Mouse (Mus musculus): ENCODE measurements around the gene Ankrd50. TPM values are rescaled to one million over a fixed set of nuclear protein-coding genes. Genes with fewer than 3 reads are reported as not detected.

Ankrd50 gene
- polyA plus RNA-seq, 1 experiment from 2014 or later: 14.1 TPM

GRCm38 (mm10) chr3:38461742-38462141, 22.9 kb downstream of the Ankrd50 start:
- Histone ChIP-seq H3K27ac (ENCODE audit: low read length) (no peak overlapping the region), H3K4me2 (replicated peaks; ENCODE audit: low read depth, low read length) (no peak overlapping the region), H3K9me3 (ENCODE audit: low read length) (no peaks in the 10 kb centered on the region), H3K4me3 (ENCODE audit: low read depth, low read length) (no peak overlapping the region), H3K27me3 (replicated peaks; ENCODE audit: insufficient read depth, low read length) (no peaks in the 10 kb centered on the region), H3K9ac (replicated peaks; ENCODE audit: low read depth) (no peak overlapping the region), H3K36me3 (ENCODE audit: insufficient read depth, low read length) (peaks cover 29% of the 10 kb centered on the region; the same call in 1 of the 2 replicates), H3K4me1 (ENCODE audit: insufficient read depth, low read depth, low read length) (no peaks in the 10 kb centered on the region)
- no peak for TF ChIP-seq EP300 (IDR thresholded peaks at IDR 0.05)
- DNase-seq (ENCODE audit: low spot score) (no peak), ATAC-seq (no peak)
- 66% methylated on average over 2 of the region's 2 CpGs for WGBS

DNA sequence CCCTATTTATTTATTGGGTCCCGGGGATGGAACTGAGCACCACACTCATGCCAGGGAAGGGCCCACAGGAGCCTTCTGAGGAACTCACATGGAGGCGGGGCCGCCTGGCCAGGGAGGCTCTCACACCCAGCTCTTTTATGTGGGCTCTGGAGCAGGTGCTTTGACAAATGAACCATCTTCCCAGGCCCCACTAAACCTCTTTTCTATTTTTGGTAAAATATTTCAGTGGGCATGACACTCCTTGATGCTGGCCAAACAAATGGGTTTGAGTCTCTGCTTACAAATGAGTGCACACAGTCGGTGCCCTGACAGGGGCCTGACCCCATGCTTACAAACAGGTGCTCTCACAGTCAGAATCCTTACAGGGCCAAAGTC, 24.4 kb downstream of the Ankrd50 start:
- Histone ChIP-seq H3K27ac (ENCODE audit: low read length) (no peak overlapping the region), H3K9me3 (ENCODE audit: low read length) (no peaks in the 10 kb centered on the region), H3K4me3 (ENCODE audit: low read depth, low read length) (no peak overlapping the region), H3K4me2 (replicated peaks; ENCODE audit: low read depth, low read length) (no peak overlapping the region), H3K27me3 (replicated peaks; ENCODE audit: insufficient read depth, low read length) (no peaks in the 10 kb centered on the region), H3K4me1 (ENCODE audit: insufficient read depth, low read depth, low read length) (no peaks in the 10 kb centered on the region), H3K36me3 (ENCODE audit: insufficient read depth, low read length) (peaks cover 44% of the 10 kb centered on the region), H3K9ac (replicated peaks; ENCODE audit: low read depth) (no peak overlapping the region)
- 75% methylated on average over 4 of the region's 4 CpGs for WGBS
- ATAC-seq: no peak
- no peak for TF ChIP-seq EP300 (IDR thresholded peaks at IDR 0.05)
- TF ChIP-seq CTCF (IDR thresholded peaks at IDR 0.05): no peak
- no peak for DNase-seq (ENCODE audit: low spot score)

DNA sequence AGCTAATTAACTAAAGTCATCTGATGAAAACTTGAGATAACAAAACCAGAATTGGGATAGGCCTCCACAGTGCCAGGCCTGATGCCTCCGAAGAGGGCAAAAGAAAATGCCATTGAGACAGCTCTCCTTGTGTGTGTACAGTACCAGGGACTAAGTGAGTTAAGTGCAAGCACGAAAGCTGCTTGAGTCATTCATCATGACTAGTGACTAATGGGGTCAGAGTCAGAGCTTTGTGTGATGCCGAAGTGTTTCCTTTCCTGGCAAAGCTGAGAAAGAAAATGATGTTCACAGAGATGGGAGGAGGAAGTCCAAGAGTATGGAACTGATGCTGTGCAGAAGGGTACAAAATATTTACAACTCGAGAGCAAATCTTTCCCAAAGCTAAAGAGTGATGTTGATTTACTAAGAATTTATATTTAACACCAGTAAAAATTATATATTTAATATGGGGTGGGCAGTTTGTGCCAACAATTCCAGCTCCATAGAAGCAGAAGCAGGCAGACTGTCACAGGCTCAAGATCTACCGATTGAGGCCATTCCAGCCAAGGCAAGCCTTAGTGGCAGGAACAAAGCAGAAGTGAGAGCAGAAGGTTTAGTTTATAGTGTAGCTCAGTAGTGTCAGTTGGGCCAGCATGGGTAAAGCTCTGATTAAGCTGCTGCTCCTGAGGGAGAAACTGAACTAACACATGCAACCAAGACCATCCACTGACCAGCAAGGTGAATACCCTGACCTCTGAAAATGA, 25.0 kb downstream of the Ankrd50 start:
- H3K4me1 ChIP-seq (ENCODE audit: insufficient read depth, low read depth, low read length): no peaks in the 10 kb centered on the region
- H3K27ac ChIP-seq (ENCODE audit: low read length): no peak overlapping the region
- DNase-seq (ENCODE audit: low spot score): peak; percentile 17
- no peak overlapping the region for H3K4me3 ChIP-seq (ENCODE audit: low read depth, low read length)
- peaks cover 49% of the 10 kb centered on the region for H3K36me3 ChIP-seq (ENCODE audit: insufficient read depth, low read length)
- no peak overlapping the region for H3K4me2 ChIP-seq (replicated peaks; ENCODE audit: low read depth, low read length)
- no peak overlapping the region for H3K9ac ChIP-seq (replicated peaks; ENCODE audit: low read depth)
- H3K9me3 ChIP-seq (ENCODE audit: low read length): no peaks in the 10 kb centered on the region
- 51% methylated on average over 5 of the region's 5 CpGs for WGBS
- peak; percentile 25; the same call in 1 of the 2 replicates for ATAC-seq
- H3K27me3 ChIP-seq (replicated peaks; ENCODE audit: insufficient read depth, low read length): no peaks in the 10 kb centered on the region
- TF ChIP-seq CTCF (IDR thresholded peaks at IDR 0.05) (no peak), EP300 (IDR thresholded peaks at IDR 0.05) (no peak)

GRCm38 (mm10) chr3:38457041-38457440, 27.6 kb downstream of the Ankrd50 start:
- 93% methylated on average over 14 of the region's 14 CpGs for WGBS
- no peak for TF ChIP-seq EP300 (IDR thresholded peaks at IDR 0.05)
- no peak for TF ChIP-seq CTCF (IDR thresholded peaks at IDR 0.05)
- DNase-seq (ENCODE audit: low spot score) (no peak), ATAC-seq (no peak)
- Histone ChIP-seq H3K27ac (ENCODE audit: low read length) (no peak overlapping the region), H3K4me3 (ENCODE audit: low read depth, low read length) (no peak overlapping the region), H3K36me3 (ENCODE audit: insufficient read depth, low read length) (peaks cover 50% of the 10 kb centered on the region), H3K27me3 (replicated peaks; ENCODE audit: insufficient read depth, low read length) (no peaks in the 10 kb centered on the region), H3K9me3 (ENCODE audit: low read length) (no peaks in the 10 kb centered on the region), H3K9ac (replicated peaks; ENCODE audit: low read depth) (no peak overlapping the region), H3K4me2 (replicated peaks; ENCODE audit: low read depth, low read length) (no peak overlapping the region), H3K4me1 (ENCODE audit: insufficient read depth, low read depth, low read length) (no peaks in the 10 kb centered on the region)

GRCm38 (mm10) chr3:38452199-38452598, 32.4 kb downstream of the Ankrd50 start:
- WGBS: 93% methylated on average over 9 of the region's 9 CpGs

GRCm38 (mm10) chr3:38446586-38446985, 38.1 kb downstream of the Ankrd50 start:
- H3K36me3 ChIP-seq (ENCODE audit: insufficient read depth, low read length): peaks cover 10% of the 10 kb centered on the region
- no peak for DNase-seq (ENCODE audit: low spot score)
- TF ChIP-seq CTCF (IDR thresholded peaks at IDR 0.05) (no peak), EP300 (IDR thresholded peaks at IDR 0.05) (no peak)
- no peak overlapping the region for H3K9ac ChIP-seq (replicated peaks; ENCODE audit: low read depth)
- no peaks in the 10 kb centered on the region for H3K9me3 ChIP-seq (ENCODE audit: low read length)
- 84% methylated on average over 9 of the region's 9 CpGs for WGBS
- ATAC-seq: no peak
- H3K4me3 ChIP-seq (ENCODE audit: low read depth, low read length): no peak overlapping the region
- H3K4me2 ChIP-seq (replicated peaks; ENCODE audit: low read depth, low read length): no peak overlapping the region
- H3K27ac ChIP-seq (ENCODE audit: low read length): no peak overlapping the region
- H3K4me1 ChIP-seq (ENCODE audit: insufficient read depth, low read depth, low read length): no peaks in the 10 kb centered on the region
- no peaks in the 10 kb centered on the region for H3K27me3 ChIP-seq (replicated peaks; ENCODE audit: insufficient read depth, low read length)

More at GRCm38 (mm10) chr3:38452199-38452598, 32.4 kb downstream of the Ankrd50 start:
- Histone ChIP-seq H3K27ac (ENCODE audit: low read length) (no peak overlapping the region), H3K9ac (replicated peaks; ENCODE audit: low read depth) (no peak overlapping the region), H3K9me3 (ENCODE audit: low read length) (no peaks in the 10 kb centered on the region), H3K36me3 (ENCODE audit: insufficient read depth, low read length) (peaks cover 51% of the 10 kb centered on the region), H3K4me2 (replicated peaks; ENCODE audit: low read depth, low read length) (no peak overlapping the region), H3K27me3 (replicated peaks; ENCODE audit: insufficient read depth, low read length) (no peaks in the 10 kb centered on the region), H3K4me1 (ENCODE audit: insufficient read depth, low read depth, low read length) (no peaks in the 10 kb centered on the region), H3K4me3 (ENCODE audit: low read depth, low read length) (no peak overlapping the region)
- TF ChIP-seq CTCF (IDR thresholded peaks at IDR 0.05): no peak
- TF ChIP-seq EP300 (IDR thresholded peaks at IDR 0.05): no peak
- DNase-seq (ENCODE audit: low spot score) (no peak), ATAC-seq (no peak)
